Mouse (Mus musculus) midbrain, postnatal 0 days (tissue): ENCODE results near the gene Cbx5. TPM values are rescaled to one million over a fixed set of nuclear protein-coding genes. Genes with fewer than 3 reads are reported as not detected.

Source experiments
- ATAC-seq: fragments of 200-750 bp; cut with Nextera tagmentation; 2 replicates; pipeline ENCODE4 v1.8.0; 2017; ENCODE audit warnings: moderate number of reproducible peaks, mild to moderate bottlenecking, moderate TSS enrichment, moderate library complexity; ENCODE audit not compliant: low FRiP score
- DNase-seq: peaks from one replicate; pipeline ENCODE4 v3.0.0-alpha.2; 2015; ENCODE audit warnings: low spot score
- H3K27ac ChIP-seq: fragments of 300-500 bp; sonication (generic); 2 replicates; pipeline ENCODE4 v1.5.1; 2014; ENCODE audit warnings: low read depth, mild to moderate bottlenecking, low read length, mixed read lengths
- H3K27me3 ChIP-seq: fragments of 300-500 bp; sonication (generic); 2 replicates; pipeline ENCODE4 v1.6.1; 2014; ENCODE audit warnings: low read length, control low read depth, mixed read lengths; ENCODE audit not compliant: insufficient read depth
- H3K36me3 ChIP-seq: fragments of 300-500 bp; sonication (generic); 2 replicates; pipeline ENCODE4 v1.6.1; 2014; ENCODE audit warnings: low read length, control low read depth, mixed read lengths; ENCODE audit not compliant: insufficient read depth
- H3K4me1 ChIP-seq: fragments of 300-500 bp; sonication (generic); 2 replicates; pipeline ENCODE4 v1.6.1; 2014; ENCODE audit warnings: mild to moderate bottlenecking, control low read depth, antibody characterized with exemption, low read length, mixed read lengths; ENCODE audit not compliant: insufficient read depth
- H3K4me2 ChIP-seq: fragments of 300-500 bp; sonication (generic); 2 replicates; pipeline ENCODE4 v1.6.1; 2014; ENCODE audit warnings: low read depth, mild to moderate bottlenecking, low read length, mixed read lengths; ENCODE audit not compliant: poor library complexity, severe bottlenecking
- H3K4me3 ChIP-seq: fragments of 300-500 bp; sonication (generic); 2 replicates; pipeline ENCODE4 v1.5.1; 2014; ENCODE audit warnings: low read depth, mild to moderate bottlenecking, low read length, moderate library complexity
- H3K9ac ChIP-seq: fragments of 300-500 bp; sonication (generic); replicated peaks from 2 replicates; pipeline ENCODE4 v1.6.1; 2014; ENCODE audit warnings: mild to moderate bottlenecking, low read length, moderate library complexity, mixed read lengths; ENCODE audit not compliant: poor library complexity, severe bottlenecking
- H3K9me3 ChIP-seq: fragments of 300-500 bp; sonication (generic); 2 replicates; pipeline ENCODE4 v1.6.1; 2016; ENCODE audit warnings: low read length, control low read depth
- CTCF ChIP-seq: IDR thresholded peaks from 2 replicates; pipeline ENCODE4 v1.5.1; 2016; ENCODE audit warnings: antibody characterized with exemption, mild to moderate bottlenecking
- WGBS: fragments of 180-500 bp; shearing (Covaris S2); extraction: QIAGEN DNeasy Blood & Tissue Kit; methylation state at CpG from one replicate; pipeline ENCODE4 v1.1.7; 2014; 5-methylcytosine and 5-hydroxymethylcytosine counted together
- polyA plus RNA-seq: library from polyadenylated mRNA; unstranded; fragments of >200 nt; fragmentation: Nextera tagmentation; extraction: Ambion mirVana; gene quantifications from 2 replicates; pipeline ENCODE4 v1.2.1, GENCODE M21; 2015
- total RNA-seq: library from RNA; depleted of rRNA; stranded (reverse); fragments of >200 nt; gene quantifications from 2 replicates; pipeline ENCODE4 v1.2.3, GENCODE M21; 2014

Gene Cbx5
- total and polyA plus RNA-seq, 2 experiments from 2014 or later = 106 to 190 TPM

- Histone ChIP-seq H3K27ac (no peak overlapping the region), H3K27me3 (peaks cover 44% of the 10 kb centered on the region), H3K4me1 (peaks cover 4% of the 10 kb centered on the region; the same call in 1 of the 2 replicates), H3K4me2 (peak overlapping the region; percentile 92), H3K9me3 (no peaks in the 10 kb centered on the region), H3K4me3 (peak overlapping the region; percentile 49), H3K9ac (peak overlapping the region; percentile 60), H3K36me3 (no peaks in the 10 kb centered on the region)
- ATAC-seq = no peak; the same call in 1 of the 2 replicates
- no peak for TF ChIP-seq CTCF
- no peak for DNase-seq
- WGBS = 1% methylated on average over 58 of the region's 63 CpGs
These were observed 70.6 kb downstream of the Cbx5 start for GRCm38 (mm10) chr15:103168801-103169611.

- Histone ChIP-seq H3K9me3 (no peaks in the 10 kb centered on the region), H3K27me3 (peaks cover 34% of the 10 kb centered on the region), H3K27ac (no peak overlapping the region), H3K36me3 (no peaks in the 10 kb centered on the region), H3K4me2 (no peak overlapping the region), H3K9ac (no peak overlapping the region), H3K4me3 (no peak overlapping the region), H3K4me1 (peaks cover 4% of the 10 kb centered on the region; the same call in 1 of the 2 replicates)
- WGBS = 18% methylated on average over 3 of the region's 3 CpGs
- DNase-seq (no peak), ATAC-seq (no peak)
- no peak for TF ChIP-seq CTCF
These were observed 71.8 kb downstream of the Cbx5 start for GRCm38 (mm10) chr15:103167786-103168185.

GRCm38 (mm10) chr15:103167042-103167615 is 72.5 kb downstream of the Cbx5 start, which contains the start of gene Smug1:
TSS of gene Smug1 (minus strand) at chr15:103167092.
- ATAC-seq (no peak), DNase-seq (no peak)
- peaks cover 29% of the 10 kb centered on the region for H3K27me3 ChIP-seq
- no peaks in the 10 kb centered on the region for H3K36me3 ChIP-seq
- no peak within 1 kb of the TSS for H3K9ac ChIP-seq
- no peak within 1 kb of the TSS for H3K4me2 ChIP-seq
- H3K27ac ChIP-seq = no peak within 1 kb of the TSS
- H3K4me1 ChIP-seq = peaks cover 4% of the 10 kb centered on the region; the same call in 1 of the 2 replicates
- H3K9me3 ChIP-seq = no peaks in the 10 kb centered on the region
- TF ChIP-seq CTCF = no peak
- WGBS = 26% methylated on average over 6 of the region's 6 CpGs
- no peak within 1 kb of the TSS for H3K4me3 ChIP-seq

GRCm38 (mm10) chr15:103165924-103166323 is 73.7 kb downstream of the Cbx5 start:
- WGBS = 41% methylated on average over 5 of the region's 5 CpGs
- Histone ChIP-seq H3K9ac (no peak overlapping the region), H3K4me1 (peaks cover 4% of the 10 kb centered on the region; the same call in 1 of the 2 replicates), H3K36me3 (no peaks in the 10 kb centered on the region), H3K4me3 (no peak overlapping the region), H3K27me3 (peaks cover 17% of the 10 kb centered on the region), H3K9me3 (no peaks in the 10 kb centered on the region), H3K27ac (no peak overlapping the region), H3K4me2 (no peak overlapping the region)
- ATAC-seq (no peak), DNase-seq (no peak)
- no peak for TF ChIP-seq CTCF

GRCm38 (mm10) chr15:103165379-103165778 is 74.2 kb downstream of the Cbx5 start:
- ATAC-seq = peak; percentile 14; the same call in 1 of the 2 replicates
- H3K36me3 ChIP-seq = no peaks in the 10 kb centered on the region
- peak; percentile 99 for TF ChIP-seq CTCF
- peak; percentile 94 for DNase-seq
- H3K4me1 ChIP-seq = peaks cover 4% of the 10 kb centered on the region; the same call in 1 of the 2 replicates
- H3K4me3 ChIP-seq = no peak overlapping the region
- H3K4me2 ChIP-seq = no peak overlapping the region
- no peak overlapping the region for H3K27ac ChIP-seq
- H3K27me3 ChIP-seq = peaks cover 11% of the 10 kb centered on the region; the same call in 1 of the 2 replicates
- 0 out of 2 replicates have a peak overlapping the region, but pooled peaks have one; percentile 6 for H3K9ac ChIP-seq
- H3K9me3 ChIP-seq = no peaks in the 10 kb centered on the region
- WGBS = 1% methylated on average over 13 of the region's 13 CpGs
